Mouse (Mus musculus): Measurements from ENCODE around the gene Gpc2.

Gpc2 gene

DNA sequence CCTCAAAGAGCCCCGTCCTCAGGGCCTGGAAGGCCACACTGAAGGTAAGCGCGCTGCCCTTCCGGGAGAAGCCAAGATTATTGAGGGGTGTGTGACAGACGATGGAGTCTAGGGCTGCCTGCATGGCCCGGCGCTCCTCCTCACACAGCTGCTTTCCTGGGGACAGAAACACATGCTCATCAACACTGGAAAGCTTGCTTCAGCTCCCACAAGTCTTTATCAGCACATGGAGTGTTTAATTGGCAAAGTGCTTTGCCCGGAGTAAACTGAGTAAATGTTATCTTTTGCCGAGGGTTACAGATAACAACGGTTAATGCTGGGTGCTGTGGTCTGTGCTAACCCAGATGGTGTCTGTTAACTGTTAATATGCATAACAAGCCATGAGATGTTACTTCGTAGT, 19.0 kb downstream of the Gpc2 start:
- no peak for DNase-seq

- no peak for DNase-seq
Observed at GRCm38 (mm10) chr5:138260051-138260450, 19.8 kb downstream of the Gpc2 start.

DNA sequence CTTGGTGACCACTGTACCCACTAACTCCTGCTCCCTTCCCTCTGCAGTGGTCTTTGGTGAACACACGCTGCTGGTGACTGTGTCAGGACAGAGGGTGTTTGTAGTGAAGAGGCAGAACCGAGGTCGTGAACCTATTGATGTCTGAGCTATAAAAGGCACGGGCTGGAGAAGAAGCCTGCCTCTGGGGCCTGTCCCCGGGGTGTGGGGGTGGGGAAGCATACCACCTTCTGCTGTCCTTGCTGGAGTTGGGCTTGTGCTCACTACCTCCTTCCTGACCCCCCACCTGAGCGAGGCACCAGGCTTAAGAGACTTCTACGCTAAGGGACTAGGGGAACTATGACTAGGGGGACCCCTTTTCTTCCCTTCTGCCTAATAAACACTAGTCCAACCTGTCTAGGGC, 20.8 kb downstream of the Gpc2 start:
- no peak for DNase-seq

- no peak for DNase-seq
Observed at GRCm38 (mm10) chr5:138258542-138258941, 21.3 kb downstream of the Gpc2 start.

DNA sequence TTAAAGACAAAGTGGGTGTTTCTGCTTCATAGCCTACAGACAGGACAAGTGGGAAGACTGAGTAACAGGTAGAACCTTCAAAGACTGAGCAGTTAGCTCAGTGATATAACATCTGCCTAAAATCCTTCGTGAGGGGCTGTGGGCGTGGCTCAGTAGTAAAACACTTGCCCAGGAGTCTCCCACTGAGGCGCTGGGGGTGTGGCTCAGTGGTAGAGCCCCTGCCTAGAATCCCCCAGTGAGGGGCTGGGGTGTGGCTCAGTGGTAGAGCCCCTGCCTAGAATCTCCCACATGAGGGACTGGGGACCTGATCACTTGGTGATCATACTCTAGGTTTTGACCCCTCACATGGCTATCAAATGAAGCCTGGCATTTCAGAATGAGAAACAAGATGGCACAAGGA, 21.7 kb downstream of the Gpc2 start:
- DNase-seq = no peak

GRCm38 (mm10) chr5:138257585-138257978, 22.2 kb downstream of the Gpc2 start:
- DNase-seq = no peak

DNA sequence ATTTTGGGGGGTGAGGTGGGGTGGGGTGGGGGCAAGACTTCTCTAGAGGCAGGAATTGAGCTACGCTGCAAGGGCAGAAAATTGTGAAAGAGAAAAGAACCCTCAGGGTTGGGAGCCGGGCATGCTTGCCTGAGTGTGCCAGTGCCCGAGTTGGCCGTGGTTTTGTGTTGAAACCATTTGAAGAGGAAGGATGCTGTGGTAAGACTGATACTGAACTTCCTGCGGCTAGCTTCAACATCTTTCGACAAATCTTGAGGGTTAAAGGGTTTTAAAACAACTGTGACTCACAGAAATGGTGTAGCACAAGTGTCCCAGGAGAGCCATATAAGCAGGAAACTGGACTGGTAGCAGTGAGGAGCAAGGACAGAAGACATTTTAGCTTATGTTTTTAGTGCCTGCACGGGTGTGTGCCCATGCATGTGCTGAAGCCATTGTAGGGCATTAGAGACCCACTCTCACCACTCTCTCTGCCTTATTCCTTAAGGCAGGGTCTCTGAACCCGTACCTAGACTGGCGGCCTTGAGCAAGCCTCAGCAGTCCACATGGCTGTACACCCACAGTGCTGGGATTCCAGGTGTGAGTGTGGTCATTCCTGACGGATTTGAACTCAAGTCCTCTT, 22.7 kb downstream of the Gpc2 start:
- DNase-seq = no peak

DNA sequence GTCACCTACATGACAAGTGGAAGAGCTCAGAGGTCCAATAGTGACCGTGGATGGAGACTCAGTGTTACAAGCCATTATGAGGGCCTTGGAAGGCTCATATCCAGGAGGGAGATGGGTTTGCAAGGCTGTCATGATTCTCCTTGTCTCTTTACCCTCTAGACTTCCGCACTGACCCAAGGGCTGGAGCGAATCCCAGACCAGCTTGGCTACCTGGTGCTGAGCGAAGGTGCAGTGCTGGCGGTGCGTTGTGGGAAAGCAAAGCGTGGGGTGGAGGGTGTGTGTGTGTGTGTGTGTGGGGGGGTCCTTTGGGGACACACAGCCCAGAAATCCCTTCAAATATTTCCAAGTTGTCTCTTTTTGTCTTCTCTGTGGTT, 23.7 kb downstream of the Gpc2 start:
- DNase-seq = no peak

- peak; percentile 97 for DNase-seq
Observed at GRCm38 (mm10) chr5:138255353-138256093, 24.3 kb downstream of the Gpc2 start, which contains the start of gene Lamtor4. TSS of gene Lamtor4 (plus strand) at chr5:138255482.

DNA sequence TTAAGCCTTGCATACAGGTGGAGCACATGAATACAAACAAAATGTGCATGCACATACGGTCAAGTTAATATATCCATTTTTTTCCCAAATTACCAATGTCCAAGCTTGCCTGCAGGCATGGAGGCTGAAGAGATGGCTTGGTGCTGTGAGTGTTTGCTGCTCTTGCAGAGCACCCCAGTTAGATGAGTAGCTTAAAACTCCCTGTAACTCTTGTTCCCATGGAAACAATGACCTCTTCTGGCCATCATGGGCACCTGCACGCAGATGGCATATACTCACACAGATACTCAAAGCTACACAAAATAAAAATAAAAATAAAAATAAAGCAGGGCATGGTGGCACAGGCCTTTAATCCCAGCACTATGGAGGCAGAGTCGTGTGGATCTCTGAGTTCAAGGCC, 26.7 kb downstream of the Gpc2 start:
- no peak for DNase-seq

DNA sequence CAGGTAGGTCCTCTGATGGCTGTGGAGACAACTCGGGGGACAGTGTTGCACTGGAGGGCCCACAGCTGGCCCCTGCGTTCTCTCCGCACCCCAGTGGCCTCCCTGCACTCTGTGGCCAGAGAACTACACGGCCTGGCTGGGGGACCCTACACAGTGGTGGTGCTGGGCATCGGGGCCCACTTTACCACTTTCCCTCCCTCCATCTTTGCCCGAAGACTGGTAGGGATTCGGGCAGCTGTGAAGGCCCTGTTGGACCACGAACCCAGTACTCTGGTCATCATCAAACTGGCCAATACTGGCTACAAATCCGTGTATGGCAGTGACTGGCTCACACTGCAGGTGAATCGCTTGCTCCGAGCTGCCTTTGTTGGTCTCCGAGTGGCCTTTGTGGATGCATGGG, 28.7 kb downstream of the Gpc2 start:
- DNase-seq = no peak

DNA sequence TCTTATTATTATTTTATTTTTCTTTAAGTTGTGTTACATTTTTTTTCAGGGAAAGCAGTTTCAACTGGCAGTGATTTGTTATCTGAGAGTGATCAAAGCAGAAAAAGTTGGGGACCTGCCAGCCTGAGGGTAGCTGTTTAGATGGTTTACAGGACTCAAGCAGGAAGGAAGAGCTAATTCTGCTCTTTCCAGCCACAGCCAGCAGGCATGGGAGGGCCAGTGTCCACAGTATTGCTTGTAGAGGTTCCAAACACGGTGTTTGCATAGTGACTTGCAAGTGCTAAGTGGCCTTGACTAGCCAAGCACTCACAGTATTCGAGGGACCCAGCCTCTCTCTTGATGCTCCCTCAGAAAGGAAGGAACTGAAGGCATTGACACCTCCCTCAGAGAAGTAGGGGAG, 38.3 kb downstream of the Gpc2 start:
- no peak for DNase-seq

- DNase-seq = no peak
Observed at GRCm38 (mm10) chr5:138234224-138234623, 45.6 kb downstream of the Gpc2 start.

DNA sequence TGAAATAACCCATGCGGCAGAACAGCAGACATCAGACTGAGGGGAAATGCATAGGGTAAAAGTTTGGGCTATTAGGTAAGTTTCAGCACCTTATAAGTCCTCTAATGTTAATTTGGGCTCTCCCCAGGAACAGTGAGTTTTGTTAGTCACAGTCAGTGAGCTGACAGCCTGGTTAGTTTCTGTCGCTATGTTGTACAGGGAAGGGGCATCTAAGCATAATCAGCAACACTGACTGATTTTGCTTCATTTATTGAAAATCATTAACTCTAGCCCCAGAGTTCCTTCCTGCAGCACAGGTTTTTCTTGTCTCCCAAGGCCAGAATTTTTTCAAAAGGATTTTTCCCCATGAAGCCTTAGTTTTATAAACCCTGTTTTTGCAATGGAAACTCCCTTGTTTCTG, 46.0 kb downstream of the Gpc2 start:
- no peak for DNase-seq

GRCm38 (mm10) chr5:138229511-138229910, 50.3 kb downstream of the Gpc2 start:
- DNase-seq = no peak

- DNase-seq = peak; percentile 10
Observed at GRCm38 (mm10) chr5:138228026-138228425, 51.8 kb downstream of the Gpc2 start.

DNA sequence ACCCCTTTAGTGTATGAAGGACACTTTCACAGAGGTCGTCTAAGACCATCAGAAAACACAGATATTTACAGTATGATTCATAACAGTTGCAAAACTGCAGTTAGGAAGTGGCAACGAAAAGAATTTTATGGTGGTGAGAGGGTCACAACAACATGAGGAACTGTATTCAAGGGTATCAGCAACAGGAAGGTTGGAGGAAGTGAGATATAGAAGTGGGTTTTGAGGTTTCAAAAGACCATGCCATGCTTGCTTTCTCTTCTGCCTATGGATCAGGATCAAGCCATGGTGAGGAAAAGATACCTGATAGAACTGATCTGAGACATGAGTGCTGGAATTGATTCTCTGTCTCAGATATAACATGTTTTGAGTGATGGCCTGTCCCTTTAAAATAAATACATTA, 52.4 kb downstream of the Gpc2 start:
- DNase-seq = no peak

GRCm38 (mm10) chr5:138226491-138226890, 53.3 kb downstream of the Gpc2 start:
- DNase-seq = no peak

GRCm38 (mm10) chr5:138225700-138226099, 54.1 kb downstream of the Gpc2 start, which contains the start of gene Nxpe5:
TSS of gene Nxpe5 (plus strand) at chr5:138225898.
- no peak for DNase-seq
